Mouse (Mus musculus) embryo, embryonic 10.5 days (tissue): ENCODE data around the gene Slc51a.
A peak's percentile ranks its signal among the peaks of the same experiment; 100 is the strongest.

Experiments
- DNase-seq: peaks from one replicate; pipeline ENCODE4 v3.0.0-alpha.2; 2015; ENCODE audit warnings: low spot score

Gene Slc51a

DNA sequence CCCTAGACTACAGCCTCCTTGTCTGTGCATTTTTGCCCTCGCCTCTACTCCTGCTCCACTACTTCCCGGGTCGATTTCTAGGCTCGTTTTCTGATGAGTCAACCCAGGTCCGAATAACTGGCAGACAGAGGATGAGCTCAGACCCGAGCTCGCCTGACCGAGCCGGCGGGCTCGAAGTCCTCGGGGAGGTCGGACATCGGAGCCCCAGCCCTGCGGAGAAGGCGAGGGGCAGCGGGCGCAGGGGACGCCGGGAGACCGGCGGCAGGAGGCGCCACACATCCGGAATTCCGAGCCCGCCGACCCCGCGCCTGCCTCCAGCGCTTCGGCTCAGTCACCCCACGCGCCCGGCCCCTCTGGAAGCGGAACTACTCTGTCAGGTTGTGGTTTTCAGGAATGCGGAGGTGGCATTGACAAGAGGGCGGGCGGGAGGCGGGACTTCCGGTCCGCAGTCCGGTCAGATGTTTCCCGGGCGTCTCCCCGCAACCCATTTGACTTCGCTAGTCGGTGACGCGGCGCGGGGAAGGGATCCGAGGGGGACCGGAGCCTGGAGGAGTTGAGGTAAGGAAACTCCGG, 57.1 kb downstream of the Slc51a start, which contains the start of gene Pcyt1a:
TSS of gene Pcyt1a (plus strand) at position 448 of the 573 bp plus-strand sequence.
- DNase-seq = peak; percentile 95

DNA sequence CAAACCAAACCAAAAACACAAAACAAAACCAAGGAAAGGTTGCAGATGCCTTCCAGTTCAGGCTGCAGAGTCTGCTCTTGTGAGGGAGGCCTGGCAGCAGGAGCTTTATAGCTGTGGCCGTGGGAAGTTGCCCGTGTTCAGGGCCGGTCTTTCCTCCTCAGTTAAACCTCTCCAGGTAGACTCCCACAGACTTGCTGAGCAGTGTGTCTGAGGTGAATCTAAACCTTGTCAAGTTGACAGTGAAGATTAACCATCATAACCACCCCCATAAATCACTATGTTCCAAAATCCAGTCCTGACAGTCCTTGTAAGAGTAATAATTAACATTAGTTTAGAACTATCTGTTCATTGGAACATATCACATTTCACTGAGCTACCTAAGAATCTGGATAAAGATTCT, 60.2 kb downstream of the Slc51a start:
- DNase-seq = no peak
